Mouse (Mus musculus) embryonic facial prominence, embryonic 14.5 days (tissue): ENCODE results near the gene Oxct2b. TPM values are rescaled to one million over a fixed set of nuclear protein-coding genes. Genes with fewer than 3 reads are reported as not detected.

ENCODE experiments used
- ATAC-seq: fragments of 200-750 bp; cut with Nextera tagmentation; 2 replicates; pipeline ENCODE4 v1.8.0; 2017; ENCODE audit warnings: low read depth, moderate number of reproducible peaks, moderate TSS enrichment
- DNase-seq: peaks from one replicate; pipeline ENCODE4 v3.0.0-alpha.2; 2015; ENCODE audit warnings: low spot score
- H3K27ac ChIP-seq: fragments of 300-500 bp; sonication (generic); replicated peaks from 2 replicates; pipeline ENCODE4 v1.5.1; 2014; ENCODE audit warnings: low read depth, mild to moderate bottlenecking, low read length, moderate library complexity
- H3K27me3 ChIP-seq: fragments of 300-500 bp; sonication (generic); replicated peaks from 2 replicates; pipeline ENCODE4 v1.6.1; 2014; ENCODE audit warnings: low read length; ENCODE audit not compliant: control insufficient read depth, insufficient read depth
- H3K36me3 ChIP-seq: fragments of 300-500 bp; sonication (generic); 2 replicates; pipeline ENCODE4 v1.6.1; 2014; ENCODE audit warnings: low read length, mixed read lengths; ENCODE audit not compliant: control insufficient read depth, insufficient read depth
- H3K4me1 ChIP-seq: fragments of 300-500 bp; sonication (generic); 2 replicates; pipeline ENCODE4 v1.6.1; 2014; ENCODE audit warnings: antibody characterized with exemption, low read length; ENCODE audit not compliant: control insufficient read depth, insufficient read depth
- H3K4me2 ChIP-seq: fragments of 300-500 bp; sonication (generic); 2 replicates; pipeline ENCODE4 v1.6.1; 2014; ENCODE audit warnings: low read depth, mild to moderate bottlenecking, low read length, moderate library complexity, mixed read lengths
- H3K4me3 ChIP-seq: fragments of 300-500 bp; sonication (generic); 2 replicates; pipeline ENCODE4 v1.5.1; 2014; ENCODE audit warnings: low read depth, mild to moderate bottlenecking, low read length
- H3K9ac ChIP-seq: fragments of 300-500 bp; sonication (generic); 2 replicates; pipeline ENCODE4 v1.6.1; 2014; ENCODE audit warnings: low read depth, mild to moderate bottlenecking, low read length, moderate library complexity, mixed read lengths
- H3K9me3 ChIP-seq: fragments of 300-500 bp; sonication (generic); 2 replicates; pipeline ENCODE4 v1.6.1; 2016; ENCODE audit warnings: low read length; ENCODE audit not compliant: control insufficient read depth
- WGBS: fragments of 180-500 bp; shearing (Covaris S2); extraction: QIAGEN DNeasy Blood & Tissue Kit; methylation state at CpG from one replicate; pipeline ENCODE4 v1.1.7; 2014; 5-methylcytosine and 5-hydroxymethylcytosine counted together
- polyA plus RNA-seq: library from polyadenylated mRNA; unstranded; fragments of >200 nt; fragmentation: Nextera tagmentation; extraction: Ambion mirVana; gene quantifications from 2 replicates; pipeline ENCODE4 v1.2.1, GENCODE M21; 2014

Oxct2b gene
- not detected in 2 replicates for polyA plus RNA-seq

- Histone ChIP-seq H3K4me2 (peak within 1 kb of the TSS; percentile 61), H3K9ac (peak within 1 kb of the TSS; percentile 37; the same call in 1 of the 2 replicates), H3K36me3 (no peaks in the 10 kb centered on the region), H3K27ac (no peak within 1 kb of the TSS), H3K4me3 (peak within 1 kb of the TSS; percentile 38), H3K27me3 (peaks cover 9% of the 10 kb centered on the region; the same call in 1 of the 2 replicates), H3K9me3 (no peaks in the 10 kb centered on the region), H3K4me1 (no peaks in the 10 kb centered on the region)
- WGBS: 17% methylated on average over 11 of the region's 22 CpGs
- DNase-seq (no peak), ATAC-seq (no peak)
Measured at GRCm38 (mm10) chr4:123116011-123116410, at the start of gene Oxct2b. Gene Oxct2b, plus strand, starts transcription at chr4:123116266.

- Histone ChIP-seq H3K9me3 (no peaks in the 10 kb centered on the region), H3K4me3 (no peak overlapping the region), H3K4me2 (no peak overlapping the region), H3K4me1 (no peaks in the 10 kb centered on the region), H3K36me3 (no peaks in the 10 kb centered on the region), H3K27me3 (no peaks in the 10 kb centered on the region), H3K27ac (no peak overlapping the region), H3K9ac (no peak overlapping the region)
- WGBS: 79% methylated on average over 6 of the region's 6 CpGs
- no peak for DNase-seq
- no peak for ATAC-seq
Measured at GRCm38 (mm10) chr4:123068646-123069045, 47.4 kb upstream of the Oxct2b start.

- H3K4me3 ChIP-seq: no peak overlapping the region
- no peaks in the 10 kb centered on the region for H3K27me3 ChIP-seq
- DNase-seq: peak; percentile 64
- peak; percentile 88 for ATAC-seq
- H3K36me3 ChIP-seq: no peaks in the 10 kb centered on the region
- WGBS: 10% methylated on average over 12 of the region's 13 CpGs
- no peaks in the 10 kb centered on the region for H3K9me3 ChIP-seq
- peak overlapping the region; percentile 34; the same call in 1 of the 2 replicates for H3K4me2 ChIP-seq
- H3K27ac ChIP-seq: no peak overlapping the region; the same call in 1 of the 2 replicates
- H3K4me1 ChIP-seq: no peaks in the 10 kb centered on the region
- H3K9ac ChIP-seq: 0 out of 2 replicates have a peak overlapping the region, but pooled peaks have one; percentile 10
Measured at GRCm38 (mm10) chr4:123071266-123071966, 44.6 kb upstream of the Oxct2b start.

GRCm38 (mm10) chr4:123076928-123077327, 39.1 kb upstream of the Oxct2b start:
- Histone ChIP-seq H3K9ac (no peak overlapping the region), H3K9me3 (no peaks in the 10 kb centered on the region), H3K4me3 (no peak overlapping the region), H3K27ac (no peak overlapping the region), H3K27me3 (no peaks in the 10 kb centered on the region), H3K4me2 (no peak overlapping the region), H3K36me3 (no peaks in the 10 kb centered on the region), H3K4me1 (no peaks in the 10 kb centered on the region)
- ATAC-seq (no peak), DNase-seq (no peak)
- 48% methylated on average over 8 of the region's 8 CpGs for WGBS

GRCm38 (mm10) chr4:123078231-123078630, 37.8 kb upstream of the Oxct2b start:
- H3K4me2 ChIP-seq: no peak overlapping the region
- H3K27me3 ChIP-seq: no peaks in the 10 kb centered on the region
- no peak overlapping the region for H3K4me3 ChIP-seq
- no peaks in the 10 kb centered on the region for H3K36me3 ChIP-seq
- no peaks in the 10 kb centered on the region for H3K9me3 ChIP-seq
- no peak overlapping the region for H3K27ac ChIP-seq
- WGBS: 77% methylated on average over 4 of the region's 4 CpGs
- H3K4me1 ChIP-seq: no peaks in the 10 kb centered on the region
- H3K9ac ChIP-seq: no peak overlapping the region
- DNase-seq (no peak), ATAC-seq (no peak)

- Histone ChIP-seq H3K27me3 (no peaks in the 10 kb centered on the region), H3K9ac (no peak overlapping the region), H3K36me3 (no peaks in the 10 kb centered on the region), H3K4me1 (no peaks in the 10 kb centered on the region), H3K4me2 (no peak overlapping the region), H3K9me3 (no peaks in the 10 kb centered on the region), H3K4me3 (no peak overlapping the region), H3K27ac (no peak overlapping the region)
- DNase-seq (peak; percentile 68), ATAC-seq (peak; percentile 81)
- 29% methylated on average over 13 of the region's 13 CpGs for WGBS
Measured at GRCm38 (mm10) chr4:123080791-123081190, 35.3 kb upstream of the Oxct2b start.

GRCm38 (mm10) chr4:123082283-123083163, 33.5 kb upstream of the Oxct2b start:
- WGBS: 69% methylated on average over 20 of the region's 20 CpGs
- no peak overlapping the region for H3K27ac ChIP-seq

GRCm38 (mm10) chr4:123083323-123083902, 32.7 kb upstream of the Oxct2b start:
- no peak overlapping the region for H3K9ac ChIP-seq
- no peak overlapping the region for H3K27ac ChIP-seq
- no peaks in the 10 kb centered on the region for H3K27me3 ChIP-seq
- H3K4me2 ChIP-seq: no peak overlapping the region
- H3K9me3 ChIP-seq: peaks cover 5% of the 10 kb centered on the region; the same call in 1 of the 2 replicates
- no peak overlapping the region for H3K4me3 ChIP-seq
- 67% methylated on average over 13 of the region's 13 CpGs for WGBS
- no peaks in the 10 kb centered on the region for H3K4me1 ChIP-seq
- ATAC-seq (no peak), DNase-seq (no peak)
- H3K36me3 ChIP-seq: no peaks in the 10 kb centered on the region

More at GRCm38 (mm10) chr4:123082283-123083163, 33.5 kb upstream of the Oxct2b start:
- H3K9me3 ChIP-seq: peaks cover 5% of the 10 kb centered on the region; the same call in 1 of the 2 replicates
- no peaks in the 10 kb centered on the region for H3K36me3 ChIP-seq
- H3K27me3 ChIP-seq: no peaks in the 10 kb centered on the region
- no peak overlapping the region for H3K4me2 ChIP-seq
- no peak overlapping the region for H3K4me3 ChIP-seq
- DNase-seq (peak; percentile 67), ATAC-seq (peak; percentile 62)
- no peaks in the 10 kb centered on the region for H3K4me1 ChIP-seq
- no peak overlapping the region for H3K9ac ChIP-seq
